Mouse (Mus musculus) E14TG2a.4 (cell line): Measurements from ENCODE around the gene Pxylp1.

ENCODE experiments used
- H3K27me3 ChIP-seq: 2 replicates; pipeline ENCODE4 v1.6.1; 2014; ENCODE audit warnings: low read length, control low read depth; ENCODE audit not compliant: insufficient read depth
- H3K36me3 ChIP-seq: 2 replicates; pipeline ENCODE4 v1.6.1; 2014; ENCODE audit warnings: low read length, control low read depth; ENCODE audit not compliant: insufficient read depth
- H3K4me1 ChIP-seq: replicated peaks from 2 replicates; pipeline ENCODE4 v1.6.1; 2014; ENCODE audit warnings: low read depth, low read length, control low read depth
- H3K4me3 ChIP-seq: replicated peaks from 2 replicates; pipeline ENCODE4 v1.5.1; 2014; ENCODE audit warnings: mild to moderate bottlenecking, low read length
- H3K9me3 ChIP-seq: 2 replicates; pipeline ENCODE4 v1.6.1; 2014; ENCODE audit warnings: low read length, control low read depth
- CTCF ChIP-seq: conservative IDR thresholded peaks from 2 replicates; pipeline ENCODE4 v1.5.1; 2014; ENCODE audit warnings: low read length
- NANOG ChIP-seq: IDR thresholded peaks from 2 replicates; pipeline ENCODE4 v1.6.1; 2014; ENCODE audit warnings: borderline replicate concordance, low read length, mixed read lengths
- POU5F1 ChIP-seq: IDR thresholded peaks from 2 replicates; pipeline ENCODE4 v1.6.1; 2014; ENCODE audit warnings: low read length, borderline replicate concordance

Gene Pxylp1

GRCm38 (mm10) chr9:96887954-96888353, 4.5 kb downstream of the Pxylp1 start:
- no peaks in the 10 kb centered on the region for H3K36me3 ChIP-seq
- TF ChIP-seq NANOG (no peak), POU5F1 (no peak), CTCF (no peak)

GRCm38 (mm10) chr9:96887492-96887891, 5.0 kb downstream of the Pxylp1 start:
- H3K27me3 ChIP-seq = peaks cover 49% of the 10 kb centered on the region

More at GRCm38 (mm10) chr9:96887954-96888353, 4.5 kb downstream of the Pxylp1 start:
- Histone ChIP-seq H3K4me3 (peak overlapping the region; percentile 91; the same call in 1 of the 2 replicates), H3K9me3 (no peaks in the 10 kb centered on the region), H3K27me3 (peaks cover 48% of the 10 kb centered on the region), H3K4me1 (peaks cover 38% of the 10 kb centered on the region)

GRCm38 (mm10) chr9:96885781-96886180, 6.7 kb downstream of the Pxylp1 start:
- H3K27me3 ChIP-seq = peaks cover 39% of the 10 kb centered on the region
- no peaks in the 10 kb centered on the region for H3K9me3 ChIP-seq
- no peaks in the 10 kb centered on the region for H3K36me3 ChIP-seq
- H3K4me1 ChIP-seq = peaks cover 24% of the 10 kb centered on the region
- H3K4me3 ChIP-seq = peak overlapping the region; percentile 43; the same call in 1 of the 2 replicates
- no peak for TF ChIP-seq NANOG
- TF ChIP-seq POU5F1 = no peak
- TF ChIP-seq CTCF = peak; percentile 53

More at GRCm38 (mm10) chr9:96887492-96887891, 5.0 kb downstream of the Pxylp1 start:
- Histone ChIP-seq H3K4me3 (no peak overlapping the region), H3K36me3 (no peaks in the 10 kb centered on the region), H3K4me1 (peaks cover 34% of the 10 kb centered on the region), H3K9me3 (no peaks in the 10 kb centered on the region)
- TF ChIP-seq NANOG (no peak), POU5F1 (no peak), CTCF (no peak)

GRCm38 (mm10) chr9:96882496-96883265, 9.8 kb downstream of the Pxylp1 start:
- no peak overlapping the region for H3K4me3 ChIP-seq
- H3K27me3 ChIP-seq = peaks cover 21% of the 10 kb centered on the region
- peaks cover 12% of the 10 kb centered on the region for H3K9me3 ChIP-seq
- no peaks in the 10 kb centered on the region for H3K36me3 ChIP-seq
- no peak for TF ChIP-seq POU5F1
- TF ChIP-seq CTCF = no peak
- no peak for TF ChIP-seq NANOG
- peaks cover 10% of the 10 kb centered on the region for H3K4me1 ChIP-seq

GRCm38 (mm10) chr9:96881901-96882300, 10.6 kb downstream of the Pxylp1 start:
- no peaks in the 10 kb centered on the region for H3K36me3 ChIP-seq
- peaks cover 10% of the 10 kb centered on the region for H3K4me1 ChIP-seq

GRCm38 (mm10) chr9:96879024-96879423, 13.4 kb downstream of the Pxylp1 start:
- Histone ChIP-seq H3K9me3 (peaks cover 32% of the 10 kb centered on the region), H3K4me3 (no peak overlapping the region), H3K27me3 (0 out of 2 replicates have a peak, but pooled peaks cover 2% of the 10 kb centered on the region), H3K4me1 (no peaks in the 10 kb centered on the region), H3K36me3 (no peaks in the 10 kb centered on the region)
- TF ChIP-seq NANOG (no peak), POU5F1 (no peak), CTCF (no peak)

More at GRCm38 (mm10) chr9:96881901-96882300, 10.6 kb downstream of the Pxylp1 start:
- TF ChIP-seq NANOG (no peak), CTCF (no peak), POU5F1 (no peak)
- H3K9me3 ChIP-seq = peaks cover 20% of the 10 kb centered on the region
- H3K27me3 ChIP-seq = peaks cover 13% of the 10 kb centered on the region
- no peak overlapping the region for H3K4me3 ChIP-seq

DNA sequence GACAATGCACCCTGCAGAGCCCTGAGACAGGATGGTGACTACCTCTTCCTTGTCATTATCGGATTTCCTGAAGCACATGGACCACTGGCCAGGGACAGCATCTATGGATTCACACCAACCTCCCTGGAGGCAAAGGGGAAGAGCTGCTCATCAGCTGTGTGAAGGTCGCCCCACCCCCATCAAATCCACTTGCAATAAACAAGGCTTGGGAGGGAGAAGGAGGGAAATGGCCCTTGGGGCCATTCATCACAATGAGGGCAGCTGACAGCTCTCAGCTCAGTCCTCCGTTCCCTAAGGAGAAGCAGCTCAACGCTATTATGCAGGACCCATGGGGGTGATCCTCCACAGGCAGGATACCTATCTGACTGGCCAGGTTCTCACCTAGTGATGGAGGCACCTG, 14.0 kb downstream of the Pxylp1 start:
- no peak for TF ChIP-seq NANOG
- no peak for TF ChIP-seq CTCF
- TF ChIP-seq POU5F1 = no peak
- Histone ChIP-seq H3K4me1 (no peaks in the 10 kb centered on the region), H3K9me3 (peaks cover 33% of the 10 kb centered on the region), H3K4me3 (no peak overlapping the region), H3K27me3 (0 out of 2 replicates have a peak, but pooled peaks cover 2% of the 10 kb centered on the region), H3K36me3 (no peaks in the 10 kb centered on the region)

GRCm38 (mm10) chr9:96875704-96876103, 16.8 kb downstream of the Pxylp1 start:
- peaks cover under 1% of the 10 kb centered on the region; the same call in 1 of the 2 replicates for H3K4me1 ChIP-seq
- TF ChIP-seq NANOG (no peak), POU5F1 (no peak), CTCF (no peak)
- H3K36me3 ChIP-seq = no peaks in the 10 kb centered on the region
- no peaks in the 10 kb centered on the region for H3K27me3 ChIP-seq
- H3K4me3 ChIP-seq = no peak overlapping the region
- peaks cover 38% of the 10 kb centered on the region for H3K9me3 ChIP-seq
